Mouse (Mus musculus) megakaryocyte-erythroid progenitor cell, adult 5-6 weeks (primary cell): ENCODE data around the gene Dnmt3l. TPM values are rescaled to one million over a fixed set of nuclear protein-coding genes. Genes with fewer than 3 reads are reported as not detected.

Experiments used
- total RNA-seq, 2 experiments: library from RNA; stranded (forward) in 1 of 2; stranded (reverse) in 1 of 2; fragments of 200-1000, 215-1000 nt in 1 of 2; fragments of >200 nt in 1 of 2; fragmentation: Nextera tagmentation in 1 of 2; gene quantifications; 2 replicates each; pipeline ENCODE4 v1.2.3; 2014 to 2017

The Dnmt3l gene
- total RNA-seq, 2 experiments from 2014 or later = not detected

Other genes with a start within 250 kb of the Dnmt3l start
- not detected in 2 replicates for gene Gm9639, start 246.9 kb upstream of the Dnmt3l start, total RNA-seq (2014; fragmentation: Nextera tagmentation)
- not detected in 2 replicates for gene Gm9639, start 246.9 kb upstream of the Dnmt3l start, total RNA-seq (2017)
- gene Gm19668, start 242.8 kb upstream of the Dnmt3l start, total RNA-seq (2014; fragmentation: Nextera tagmentation) = not detected in 2 replicates
- not detected in 2 replicates for gene Gm19668, start 242.8 kb upstream of the Dnmt3l start, total RNA-seq (2017)
- gene Gm9507, start 230.1 kb upstream of the Dnmt3l start, total RNA-seq (2014; fragmentation: Nextera tagmentation) = not detected in 2 replicates
- gene Gm9507, start 230.1 kb upstream of the Dnmt3l start, total RNA-seq (2017) = not detected in 2 replicates
- gene Gm2696, start 227.3 kb upstream of the Dnmt3l start, total RNA-seq (2014; fragmentation: Nextera tagmentation) = not detected in 2 replicates
- gene Gm2696, start 227.3 kb upstream of the Dnmt3l start, total RNA-seq (2017) = not detected in 2 replicates
- not detected in 2 replicates for gene Krtap10-4, start 214.9 kb upstream of the Dnmt3l start, total RNA-seq (2014; fragmentation: Nextera tagmentation)
- not detected in 2 replicates for gene Krtap10-4, start 214.9 kb upstream of the Dnmt3l start, total RNA-seq (2017)
- not detected in 2 replicates for gene Krtap10-10, start 206.0 kb upstream of the Dnmt3l start, total RNA-seq (2014; fragmentation: Nextera tagmentation)
- not detected in 2 replicates for gene Krtap10-10, start 206.0 kb upstream of the Dnmt3l start, total RNA-seq (2017)
- not detected in 2 replicates for gene Gm36176, start 195.1 kb upstream of the Dnmt3l start, total RNA-seq (2014; fragmentation: Nextera tagmentation)
- not detected in 2 replicates for gene Gm36176, start 195.1 kb upstream of the Dnmt3l start, total RNA-seq (2017)
- not detected in 2 replicates for gene Gm10318, start 189.1 kb upstream of the Dnmt3l start, total RNA-seq (2014; fragmentation: Nextera tagmentation)
- gene Gm10318, start 189.1 kb upstream of the Dnmt3l start, total RNA-seq (2017) = not detected in 2 replicates
- gene Gm3285, start 180.0 kb upstream of the Dnmt3l start, total RNA-seq (2014; fragmentation: Nextera tagmentation) = not detected in 2 replicates
- gene Gm3285, start 180.0 kb upstream of the Dnmt3l start, total RNA-seq (2017) = not detected in 2 replicates
- gene Lrrc3, start 139.4 kb upstream of the Dnmt3l start, total RNA-seq (2014; fragmentation: Nextera tagmentation) = not detected in 2 replicates
- gene Lrrc3, start 139.4 kb upstream of the Dnmt3l start, total RNA-seq (2017) = not detected in 2 replicates
- 0.15 TPM in 1 of 2 replicates, not detected in the other for gene Trpm2, start 71.4 kb upstream of the Dnmt3l start, total RNA-seq (2014; fragmentation: Nextera tagmentation)
- gene Trpm2, start 71.4 kb upstream of the Dnmt3l start, total RNA-seq (2017) = 0.23 TPM in 1 of 2 replicates, not detected in the other
- 6.0 and 18.0 TPM in 2 replicates for gene 1810043G02Rik, start 63.4 kb upstream of the Dnmt3l start, total RNA-seq (2014; fragmentation: Nextera tagmentation)
- gene 1810043G02Rik, start 63.4 kb upstream of the Dnmt3l start, total RNA-seq (2017) = 5.2 and 10.6 TPM in 2 replicates
- gene Pfkl, start 31.9 kb upstream of the Dnmt3l start, total RNA-seq (2014; fragmentation: Nextera tagmentation) = 40.4 and 44.0 TPM in 2 replicates
- 26.4 and 51.9 TPM in 2 replicates for gene Pfkl, start 31.9 kb upstream of the Dnmt3l start, total RNA-seq (2017)
- not detected in 2 replicates for gene Aire, start 1.7 kb downstream of the Dnmt3l start, total RNA-seq (2014; fragmentation: Nextera tagmentation)
- not detected in 2 replicates for gene Aire, start 1.7 kb downstream of the Dnmt3l start, total RNA-seq (2017)
- 0.37 and 4.9 TPM in 2 replicates for gene Icosl, start 27.4 kb downstream of the Dnmt3l start, total RNA-seq (2014; fragmentation: Nextera tagmentation)
- gene Icosl, start 27.4 kb downstream of the Dnmt3l start, total RNA-seq (2017) = 0.57 and 1.4 TPM in 2 replicates
- gene D10Jhu81e, start 127.8 kb downstream of the Dnmt3l start, total RNA-seq (2014; fragmentation: Nextera tagmentation) = 42.1 and 48.7 TPM in 2 replicates
- gene D10Jhu81e, start 127.8 kb downstream of the Dnmt3l start, total RNA-seq (2017) = 94.9 and 103 TPM in 2 replicates
- gene Pwp2, start 143.2 kb downstream of the Dnmt3l start, total RNA-seq (2014; fragmentation: Nextera tagmentation) = 25.5 and 31.4 TPM in 2 replicates
- gene Pwp2, start 143.2 kb downstream of the Dnmt3l start, total RNA-seq (2017) = 37.0 and 47.2 TPM in 2 replicates
- gene Trappc10, start 202.7 kb downstream of the Dnmt3l start, total RNA-seq (2014; fragmentation: Nextera tagmentation) = 52.9 and 57.7 TPM in 2 replicates
- gene Trappc10, start 202.7 kb downstream of the Dnmt3l start, total RNA-seq (2017) = 26.6 and 29.5 TPM in 2 replicates